Mouse (Mus musculus) hindbrain, embryonic 10.5 days (tissue): ENCODE measurements around the gene Ypel4. TPM values are rescaled to one million over a fixed set of nuclear protein-coding genes. Genes with fewer than 3 reads are reported as not detected.
A peak's percentile ranks its signal among the peaks of the same experiment; 100 is the strongest.

ENCODE experiments used
- DNase-seq: peaks from one replicate; pipeline ENCODE4 v3.0.0-alpha.2; 2017; ENCODE audit warnings: low spot score
- H3K27ac ChIP-seq: fragments of 300-500 bp; sonication (generic); 2 replicates; pipeline ENCODE4 v1.5.1; 2016; ENCODE audit warnings: mild to moderate bottlenecking, moderate library complexity
- H3K27me3 ChIP-seq: fragments of 300-500 bp; sonication (generic); 2 replicates; pipeline ENCODE4 v1.6.1; 2016; ENCODE audit warnings: mild to moderate bottlenecking; ENCODE audit not compliant: poor library complexity, insufficient read depth, severe bottlenecking
- H3K36me3 ChIP-seq: fragments of 300-500 bp; sonication (generic); 2 replicates; pipeline ENCODE4 v1.6.1; 2016; ENCODE audit warnings: mild to moderate bottlenecking, moderate library complexity
- H3K4me1 ChIP-seq: fragments of 300-500 bp; sonication (generic); replicated peaks from 2 replicates; pipeline ENCODE4 v1.6.1; 2016; ENCODE audit warnings: mild to moderate bottlenecking
- H3K4me3 ChIP-seq: fragments of 300-500 bp; sonication (generic); 2 replicates; pipeline ENCODE4 v1.5.1; 2016; ENCODE audit warnings: mild to moderate bottlenecking, moderate library complexity
- H3K9me3 ChIP-seq: fragments of 300-500 bp; sonication (generic); 2 replicates; pipeline ENCODE4 v1.6.1; 2016; ENCODE audit warnings: mild to moderate bottlenecking, moderate library complexity
- WGBS: fragments of 180-500 bp; shearing (Covaris S2); methylation state at CpG from one replicate; pipeline ENCODE4 v1.1.7; 2016; 5-methylcytosine and 5-hydroxymethylcytosine counted together
- microRNA counts: library from miRNA; unstranded; fragments of <30 nt; microRNA quantifications from one replicate; lab custom pipeline; 2017
- polyA plus RNA-seq: library from polyadenylated mRNA; unstranded; fragments of >200 nt; fragmentation: Nextera tagmentation; extraction: Ambion mirVana; gene quantifications from 2 replicates; pipeline ENCODE4 v1.2.1, GENCODE M21; 2016

Gene Ypel4
- polyA plus RNA-seq, 1 experiment from 2014 or later: 14.6 TPM

DNA sequence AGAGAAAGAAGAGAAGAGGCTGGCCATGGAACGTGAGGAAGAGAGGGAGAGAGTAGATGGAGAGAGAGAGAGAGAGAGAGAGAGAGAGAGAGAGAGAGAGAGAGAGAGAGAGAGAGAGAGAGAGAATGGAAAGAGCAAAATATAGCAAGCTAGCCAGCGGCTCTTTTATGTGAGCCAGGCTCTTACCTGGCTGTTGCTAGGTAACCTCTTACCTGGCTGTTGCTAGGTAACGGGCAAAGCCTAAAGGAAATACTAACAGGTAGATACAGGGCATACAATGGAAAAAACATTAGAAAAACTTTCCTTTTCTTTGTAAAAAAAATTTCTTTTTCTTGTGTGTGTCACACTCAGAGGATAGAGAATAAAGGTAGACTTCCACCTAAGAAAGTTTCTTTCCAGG lies 43.8 kb downstream of the Ypel4 start:
- WGBS: 69% methylated on average over 3 of the region's 3 CpGs
- H3K4me3 ChIP-seq: no peak overlapping the region
- no peaks in the 10 kb centered on the region for H3K36me3 ChIP-seq
- no peak overlapping the region for H3K27ac ChIP-seq
- H3K4me1 ChIP-seq: peaks cover 29% of the 10 kb centered on the region
- no peaks in the 10 kb centered on the region for H3K27me3 ChIP-seq
- DNase-seq: no peak
- H3K9me3 ChIP-seq: no peaks in the 10 kb centered on the region

DNA sequence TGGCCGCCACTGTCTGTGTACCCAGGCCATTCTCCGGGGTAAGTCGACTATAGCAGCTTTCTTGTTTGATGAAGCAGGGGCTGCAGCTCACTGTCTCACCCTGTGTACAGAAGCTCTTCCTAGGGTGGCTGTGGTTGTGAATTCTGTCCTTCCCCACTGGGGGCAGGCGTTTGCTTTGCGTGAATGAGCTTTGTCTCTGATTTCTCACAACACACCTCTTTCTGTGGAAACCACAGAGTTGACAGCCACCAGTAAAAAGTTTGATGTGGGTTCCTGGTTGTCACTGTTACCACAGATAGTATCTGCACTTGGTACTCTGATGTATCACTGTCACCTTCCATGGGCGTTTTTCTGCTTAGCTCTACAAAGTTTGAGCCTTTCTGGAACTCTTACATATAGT lies 45.4 kb downstream of the Ypel4 start:
- WGBS: 60% methylated on average over 6 of the region's 6 CpGs
- H3K36me3 ChIP-seq: no peaks in the 10 kb centered on the region
- H3K27ac ChIP-seq: no peak overlapping the region
- H3K4me3 ChIP-seq: no peak overlapping the region
- H3K4me1 ChIP-seq: peaks cover 16% of the 10 kb centered on the region
- no peaks in the 10 kb centered on the region for H3K9me3 ChIP-seq
- H3K27me3 ChIP-seq: no peaks in the 10 kb centered on the region
- DNase-seq: no peak

GRCm38 (mm10) chr2:84783315-84783714 lies 49.5 kb downstream of the Ypel4 start:
- no peaks in the 10 kb centered on the region for H3K36me3 ChIP-seq
- H3K4me1 ChIP-seq: no peaks in the 10 kb centered on the region; the same call in 1 of the 2 replicates
- H3K27ac ChIP-seq: no peak overlapping the region
- DNase-seq: no peak
- no peaks in the 10 kb centered on the region for H3K27me3 ChIP-seq
- H3K4me3 ChIP-seq: no peak overlapping the region
- H3K9me3 ChIP-seq: no peaks in the 10 kb centered on the region
- WGBS: 96% methylated on average over 1 of the region's 1 CpGs

GRCm38 (mm10) chr2:84783840-84784566 lies 50.1 kb downstream of the Ypel4 start:
- WGBS: 89% methylated on average over 3 of the region's 3 CpGs
- no peak overlapping the region for H3K27ac ChIP-seq

More at GRCm38 (mm10) chr2:84783840-84784566, 50.1 kb downstream of the Ypel4 start:
- H3K4me3 ChIP-seq: no peak overlapping the region
- no peaks in the 10 kb centered on the region for H3K36me3 ChIP-seq
- no peaks in the 10 kb centered on the region for H3K27me3 ChIP-seq
- H3K4me1 ChIP-seq: no peaks in the 10 kb centered on the region; the same call in 1 of the 2 replicates
- H3K9me3 ChIP-seq: no peaks in the 10 kb centered on the region
- no peak for DNase-seq

MicroRNAs encoded within 50 kb of the gene (microRNA counts, 519-probe panel; counts per million panel counts)
- 6,161 counts per million, percentile 98 among the panel's probes with 10 or more counts for microRNA mmu-miR-130a (lab: Ali Mortazavi, UCI)

Other genes starting within 250 kb of the Ypel4 start
- 33.2 and 39.7 TPM in 2 replicates for gene Ctnnd1, start 83.3 kb upstream of the Ypel4 start, polyA plus RNA-seq
- gene Btbd18, start 75.0 kb upstream of the Ypel4 start, polyA plus RNA-seq: 0.25 and 0.31 TPM in 2 replicates
- gene Selenoh, start 63.3 kb upstream of the Ypel4 start, polyA plus RNA-seq: 515 and 539 TPM in 2 replicates
- gene Gm28635, start 56.0 kb upstream of the Ypel4 start, polyA plus RNA-seq: not detected in 2 replicates
- 47.1 and 47.6 TPM in 2 replicates for gene Med19, start 55.7 kb upstream of the Ypel4 start, polyA plus RNA-seq
- gene Tmx2, start 54.9 kb upstream of the Ypel4 start, polyA plus RNA-seq: 151 and 167 TPM in 2 replicates
- 25.4 and 26.7 TPM in 2 replicates for gene Zdhhc5, start 18.9 kb upstream of the Ypel4 start, polyA plus RNA-seq
- gene Clp1, start 6.7 kb upstream of the Ypel4 start, polyA plus RNA-seq: 49.6 and 53.6 TPM in 2 replicates
- gene Gm19426, start 9.6 kb downstream of the Ypel4 start, polyA plus RNA-seq: 9.5 and 10.4 TPM in 2 replicates
- gene Serping1, start 41.4 kb downstream of the Ypel4 start, polyA plus RNA-seq: 29.4 and 43.1 TPM in 2 replicates
- 37.2 and 41.6 TPM in 2 replicates for gene Ube2l6, start 64.8 kb downstream of the Ypel4 start, polyA plus RNA-seq
- gene Smtnl1, start 88.6 kb downstream of the Ypel4 start, polyA plus RNA-seq: 0.09 and 0.14 TPM in 2 replicates
- 56.3 and 58.9 TPM in 2 replicates for gene Timm10, start 92.9 kb downstream of the Ypel4 start, polyA plus RNA-seq
- gene Slc43a1, start 104.8 kb downstream of the Ypel4 start, polyA plus RNA-seq: 23.1 and 28.6 TPM in 2 replicates
- 3.8 and 4.0 TPM in 2 replicates for gene Rtn4rl2, start 152.7 kb downstream of the Ypel4 start, polyA plus RNA-seq
- 21.5 and 26.6 TPM in 2 replicates for gene Slc43a3, start 202.5 kb downstream of the Ypel4 start, polyA plus RNA-seq
- not detected in 2 replicates for gene Prg2, start 246.4 kb downstream of the Ypel4 start, polyA plus RNA-seq